Mouse (Mus musculus): Measurements from ENCODE around the gene Ubl3.

Ubl3 gene

GRCm38 (mm10) chr5:148526631-148527030, 26.0 kb downstream of the Ubl3 start:
- no peak for DNase-seq (ENCODE audit: low spot score in 2 of 2)

DNA sequence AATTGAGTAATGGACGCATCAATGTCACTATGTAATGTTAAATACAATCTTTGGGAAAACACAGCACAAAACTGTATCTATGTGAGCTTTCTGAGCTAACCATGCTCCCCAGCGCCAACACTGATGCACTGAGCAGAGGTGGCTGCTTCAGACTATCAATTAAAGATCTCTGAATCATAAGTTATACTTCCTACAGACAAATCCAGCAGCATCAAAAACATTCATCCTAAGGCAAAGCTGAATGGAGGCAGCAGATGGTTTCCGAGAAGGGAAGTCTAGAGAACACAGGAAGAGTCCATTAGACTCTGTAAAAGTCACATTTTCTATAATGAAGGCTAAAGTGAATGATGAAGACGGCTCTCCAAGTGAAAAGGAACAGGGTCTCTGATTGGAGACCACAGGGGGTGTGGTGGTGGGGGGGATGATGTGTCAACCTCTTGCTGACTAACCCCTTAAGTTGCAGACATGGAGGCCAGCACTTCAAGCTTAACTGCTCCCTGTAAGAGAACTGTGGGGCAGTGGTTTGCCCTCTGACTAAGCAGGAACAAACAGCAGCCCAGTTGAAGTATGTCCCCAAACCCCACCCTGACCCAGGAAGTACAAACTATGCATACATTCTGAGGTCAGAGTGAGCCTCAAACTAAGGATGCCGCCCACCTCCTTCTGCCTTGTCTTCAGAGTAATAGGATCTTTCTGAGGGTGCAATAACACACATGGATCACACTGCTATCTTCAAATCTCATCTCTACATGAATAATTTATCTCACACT, 29.2 kb downstream of the Ubl3 start:
- no peak for DNase-seq (ENCODE audit: low spot score in 2 of 2)

DNA sequence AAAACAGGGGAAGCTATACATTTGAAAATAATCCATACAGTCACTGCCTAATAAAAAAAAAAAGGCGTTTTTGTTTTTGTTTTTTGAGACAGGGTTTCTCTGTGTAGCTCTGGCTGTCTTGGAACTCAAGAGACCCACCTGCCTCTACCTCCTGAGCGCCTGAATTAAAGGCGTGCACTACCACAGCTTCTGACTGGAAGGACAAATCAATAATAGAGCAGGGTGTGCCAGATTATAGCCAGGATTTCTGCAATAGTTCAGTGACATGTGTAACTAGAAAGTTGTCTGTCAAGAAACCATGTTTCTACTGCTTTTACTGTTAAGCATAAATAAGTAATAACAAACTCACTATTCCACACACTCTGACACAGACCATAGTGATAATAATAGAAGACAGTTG, 30.2 kb downstream of the Ubl3 start:
- no peak for DNase-seq (ENCODE audit: low spot score in 2 of 2)

DNA sequence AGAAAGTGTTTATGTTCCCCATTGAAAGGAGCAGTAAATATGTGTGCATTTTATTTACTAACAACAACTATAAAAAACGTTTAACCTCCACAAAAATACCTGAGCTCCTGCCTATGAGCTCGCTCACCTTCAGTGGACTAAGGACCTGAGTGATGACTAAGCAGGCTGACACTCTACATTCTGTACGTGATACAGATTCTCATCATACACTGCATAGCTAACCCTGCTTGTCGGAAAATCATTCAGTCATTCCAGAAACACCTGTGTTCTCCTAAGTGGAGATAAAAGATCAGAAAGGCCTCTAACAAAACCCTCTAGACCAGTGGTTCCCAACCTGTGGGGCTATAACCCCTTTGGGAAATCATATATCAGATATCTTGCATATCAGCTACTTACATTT, 35.1 kb downstream of the Ubl3 start:
- DNase-seq (ENCODE audit: low spot score in 2 of 2), result no peak

DNA sequence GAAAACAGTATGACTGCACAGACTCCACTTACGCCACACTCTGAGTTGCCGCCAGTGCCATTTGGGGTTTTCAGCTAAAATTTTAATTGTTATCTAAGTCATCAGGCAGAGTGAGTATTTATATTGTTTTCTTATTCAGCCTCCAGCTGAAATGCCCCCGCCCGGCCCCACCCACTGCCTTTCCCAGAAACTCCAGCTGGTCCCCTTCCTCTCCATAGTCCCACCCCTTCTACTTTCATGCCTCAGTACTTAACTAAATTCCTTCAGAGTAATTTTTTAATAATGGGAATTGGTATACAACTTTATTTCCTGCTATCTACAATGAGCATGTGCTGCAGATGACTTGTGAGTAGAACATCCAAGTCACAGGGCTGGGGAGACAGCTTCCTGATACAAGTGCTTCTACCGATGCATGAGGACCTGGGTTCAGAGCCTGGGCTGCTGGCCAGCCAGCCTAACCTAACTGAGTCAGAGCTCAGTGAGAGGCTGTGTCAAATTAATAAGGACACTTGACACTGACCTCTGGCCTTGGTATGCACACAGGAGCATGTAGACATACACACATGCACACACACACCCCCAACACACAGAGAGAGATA, 40.4 kb downstream of the Ubl3 start:
- DNase-seq (ENCODE audit: low spot score in 2 of 2), result no peak

DNA sequence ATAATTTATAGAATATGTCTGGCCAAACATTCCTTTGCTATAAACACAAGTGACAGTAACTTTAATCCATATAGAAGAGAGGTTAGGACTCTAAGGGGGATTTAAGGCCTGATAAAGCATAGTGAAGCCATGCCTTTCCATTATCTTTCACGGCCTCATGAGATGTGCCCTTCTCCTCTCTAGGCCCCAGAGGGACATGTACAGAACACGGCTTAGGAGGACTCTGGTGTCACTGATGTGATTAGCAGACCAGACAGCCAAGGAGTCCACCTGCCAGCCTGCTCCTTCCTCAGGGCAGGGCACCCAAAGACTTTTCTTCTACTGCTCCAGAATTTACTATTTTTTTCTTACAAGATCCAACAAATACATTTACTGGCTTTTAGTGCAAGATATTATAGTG, 42.3 kb downstream of the Ubl3 start:
- no peak for DNase-seq (ENCODE audit: low spot score in 2 of 2)

DNA sequence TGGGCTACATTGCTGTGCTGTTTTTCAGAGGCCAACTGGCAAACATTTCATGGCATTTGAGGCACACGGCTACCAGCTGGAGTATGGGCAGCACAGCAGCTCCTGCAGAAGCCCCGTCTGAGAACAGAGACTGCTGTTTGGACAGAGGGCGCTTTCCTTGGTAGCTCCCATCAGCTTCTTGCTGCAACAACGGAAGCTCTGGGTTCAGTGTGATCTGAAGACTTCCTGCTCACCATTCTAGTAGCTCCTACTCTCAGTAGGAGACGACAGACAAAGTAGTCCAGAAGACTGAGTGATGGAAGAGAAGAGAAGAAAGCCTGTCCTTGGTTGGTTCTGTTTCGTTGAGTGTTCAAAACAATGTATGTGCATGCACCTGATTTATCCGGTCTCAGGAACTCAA, 42.9 kb downstream of the Ubl3 start:
- DNase-seq (ENCODE audit: low spot score in 2 of 2), result peak in 1 of 2 experiments; percentile 15

DNA sequence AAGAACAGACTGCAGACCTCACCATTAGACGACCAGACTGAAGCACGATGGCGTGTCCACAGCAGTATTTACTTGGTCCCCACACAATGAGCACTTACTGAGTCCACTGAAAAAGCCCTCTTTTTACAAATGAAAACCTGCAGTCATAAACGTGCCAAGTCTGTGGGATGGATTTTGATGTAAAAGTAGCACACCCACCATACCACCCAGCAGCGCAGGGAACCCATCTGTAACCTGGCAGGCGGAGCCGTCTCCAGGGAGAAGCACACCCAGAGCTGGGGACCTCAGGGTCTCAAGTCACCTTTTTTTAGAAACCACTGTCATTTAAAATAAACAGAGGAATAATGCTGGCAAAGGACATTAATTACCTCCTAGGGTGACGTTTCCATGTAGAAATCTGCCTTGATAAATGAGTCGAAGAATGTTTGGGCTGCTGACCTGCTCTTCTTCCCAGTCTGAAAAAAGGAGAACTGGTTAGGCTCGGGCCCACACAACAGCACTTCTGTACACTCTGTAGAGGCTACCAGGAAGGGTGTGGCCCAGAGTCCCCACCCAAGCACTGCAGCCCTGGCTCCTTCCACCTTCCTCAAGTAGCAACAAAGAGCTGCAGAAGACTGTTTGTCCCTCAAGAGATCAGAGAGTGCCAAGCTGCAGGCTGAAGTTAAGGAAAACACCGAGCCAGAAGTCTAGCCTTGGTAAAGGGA, 43.5 kb downstream of the Ubl3 start:
- peak in 1 of 2 experiments; percentile 32 for DNase-seq (ENCODE audit: low spot score in 2 of 2)

- no peak for DNase-seq (ENCODE audit: low spot score in 2 of 2)
Measured at GRCm38 (mm10) chr5:148505381-148505780, 47.2 kb downstream of the Ubl3 start.

- DNase-seq (ENCODE audit: low spot score in 2 of 2), result no peak
Measured at GRCm38 (mm10) chr5:148502237-148502636, 50.4 kb downstream of the Ubl3 start.

GRCm38 (mm10) chr5:148501228-148501957, 51.2 kb downstream of the Ubl3 start:
- DNase-seq (ENCODE audit: low spot score in 2 of 2), result peak; percentile 21 to 22

DNA sequence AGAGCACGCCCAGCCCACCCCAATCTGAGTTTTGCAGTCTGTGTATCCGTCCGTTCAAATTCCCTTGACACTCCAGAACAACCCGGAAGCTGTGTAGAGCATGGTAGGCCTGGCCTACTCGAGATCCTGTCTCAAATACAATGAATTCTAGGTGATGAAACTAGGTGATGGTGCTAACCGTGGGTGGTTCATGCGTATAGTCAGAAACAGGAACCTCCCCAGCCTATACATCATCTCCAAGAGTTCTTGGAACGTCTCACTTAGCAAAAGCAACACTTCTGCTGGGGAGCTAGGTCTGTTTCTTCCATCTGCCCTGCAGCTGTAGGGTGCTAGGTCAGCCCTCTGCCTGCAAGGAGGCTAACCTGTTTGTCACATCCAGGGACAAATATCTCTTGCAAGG, 52.1 kb downstream of the Ubl3 start:
- no peak for DNase-seq (ENCODE audit: low spot score in 2 of 2)

DNA sequence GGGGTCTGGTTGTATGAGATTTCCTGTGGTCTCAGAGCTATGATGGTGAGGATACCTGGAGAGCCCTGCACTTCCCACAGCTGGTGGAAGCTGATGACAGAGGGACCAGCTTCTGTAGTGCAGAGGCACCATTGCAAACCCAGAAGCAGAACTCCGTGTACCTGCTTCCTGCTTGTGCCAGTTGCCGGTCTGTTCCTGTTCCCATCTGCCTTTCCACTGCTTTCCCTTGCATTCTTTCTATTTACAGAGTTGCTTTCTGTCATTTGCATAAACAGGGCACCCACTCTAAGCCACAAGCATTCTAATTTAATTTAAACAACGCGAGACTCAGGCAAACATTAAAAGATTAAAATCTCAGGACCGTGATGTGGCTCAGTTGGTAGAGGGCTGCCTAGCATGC, 53.0 kb downstream of the Ubl3 start:
- no peak for DNase-seq (ENCODE audit: low spot score in 2 of 2)

DNA sequence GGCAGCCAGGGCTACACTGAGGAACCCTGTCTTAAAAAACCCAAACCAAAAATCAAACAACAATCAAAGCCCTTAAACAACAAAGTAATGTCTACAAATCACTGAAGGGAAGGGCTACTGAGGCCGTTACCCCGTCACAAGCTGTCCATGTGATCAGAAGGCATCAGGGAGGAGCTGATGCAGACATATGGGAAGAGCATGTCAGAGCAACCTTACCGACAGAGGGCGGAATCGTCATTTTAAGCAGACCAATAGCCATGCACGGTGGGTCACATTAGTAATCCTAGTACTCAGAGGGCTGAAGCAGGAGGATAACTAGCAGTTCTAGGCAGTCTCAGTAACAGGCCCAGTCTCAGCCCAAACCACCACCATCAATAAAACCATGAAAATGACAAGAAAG, 56.6 kb downstream of the Ubl3 start:
- no peak for DNase-seq (ENCODE audit: low spot score in 2 of 2)

DNA sequence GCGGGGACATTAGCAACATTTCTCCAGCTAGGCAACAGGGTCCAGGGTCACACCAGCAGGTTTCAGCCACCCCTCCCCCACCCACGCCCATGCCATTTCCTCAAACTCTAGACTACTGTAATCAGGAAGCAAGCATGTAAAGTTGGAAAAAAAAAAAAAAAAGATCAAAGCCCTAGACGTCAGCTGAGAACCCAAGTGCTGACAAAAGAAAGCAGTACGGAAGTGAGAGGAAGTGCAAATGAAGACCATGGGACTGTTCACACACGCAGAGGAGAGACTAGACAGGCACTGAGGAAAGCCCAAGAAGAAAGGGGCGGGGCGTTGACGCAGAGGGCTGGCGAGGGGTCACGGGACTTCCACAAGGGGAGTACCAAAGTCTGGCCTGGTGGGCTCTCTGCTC, 57.4 kb downstream of the Ubl3 start:
- peak; percentile 76 to 83 for DNase-seq (ENCODE audit: low spot score in 2 of 2)

GRCm38 (mm10) chr5:148494249-148494648, 58.3 kb downstream of the Ubl3 start:
- no peak for DNase-seq (ENCODE audit: low spot score in 2 of 2)

DNA sequence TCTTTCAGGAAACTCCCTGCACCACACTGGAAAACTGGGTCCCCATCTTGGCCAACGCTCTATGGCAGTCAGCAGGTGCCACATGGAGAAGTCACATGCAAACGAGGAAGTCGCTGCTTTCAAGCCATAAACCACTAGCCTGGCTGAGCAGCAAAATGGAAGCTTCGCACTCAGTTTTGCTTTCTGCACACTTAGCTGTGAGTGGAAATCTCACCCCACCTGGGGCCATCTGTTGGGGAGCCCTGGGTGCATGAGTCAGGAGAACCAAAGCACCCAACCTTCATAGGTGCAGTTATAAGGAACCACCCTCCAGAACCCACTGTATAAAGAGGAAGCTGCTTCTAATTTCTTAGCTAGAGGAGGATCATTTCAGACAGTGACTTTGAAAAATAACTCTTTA, 59.6 kb downstream of the Ubl3 start:
- DNase-seq (ENCODE audit: low spot score in 2 of 2), result peak in 1 of 2 experiments; percentile 61

GRCm38 (mm10) chr5:148490391-148490790, 62.2 kb downstream of the Ubl3 start:
- no peak for DNase-seq (ENCODE audit: low spot score in 2 of 2)

GRCm38 (mm10) chr5:148489724-148490193, 62.8 kb downstream of the Ubl3 start:
- no peak for DNase-seq (ENCODE audit: low spot score in 2 of 2)

DNA sequence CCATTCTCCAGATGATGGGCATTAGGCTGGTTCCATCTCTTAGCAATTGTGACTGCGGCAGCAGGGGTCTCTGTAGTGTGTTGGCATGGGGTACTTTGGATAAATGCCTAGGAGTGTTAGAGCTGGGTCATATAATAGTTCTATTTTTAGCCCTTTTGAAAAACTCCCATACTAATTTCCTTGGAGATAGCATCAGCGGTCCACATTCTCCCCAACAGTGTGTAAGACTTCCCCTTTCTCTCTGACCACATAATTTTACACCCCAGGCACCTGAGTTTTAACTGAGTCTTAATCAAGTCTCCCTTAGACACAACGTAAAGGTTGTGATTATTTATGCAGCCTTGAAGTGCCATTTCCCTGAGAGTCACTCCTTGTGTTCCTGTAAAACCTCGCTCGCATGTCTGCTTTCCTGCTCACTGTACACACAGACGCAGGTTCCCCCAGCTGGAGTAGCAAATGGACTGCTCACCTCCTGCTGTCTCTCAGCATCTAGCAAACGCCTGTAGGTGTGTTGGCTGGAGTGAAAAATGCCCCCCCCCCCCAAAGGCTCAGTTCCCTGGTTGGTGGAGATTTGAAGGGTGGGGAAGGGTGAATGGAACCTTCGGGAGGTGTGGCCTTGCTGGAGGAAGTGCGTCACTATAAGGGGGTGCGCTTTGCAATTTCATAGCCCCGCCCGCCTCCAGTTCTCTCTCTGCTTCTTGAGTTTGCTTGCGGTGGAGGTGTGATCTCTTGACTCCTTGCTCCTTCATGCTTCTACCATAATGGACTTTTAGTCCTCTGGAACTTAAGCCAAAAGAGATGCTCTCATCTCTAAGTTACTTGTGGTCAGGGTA, 63.5 kb downstream of the Ubl3 start:
- peak; percentile 88 to 92 for DNase-seq (ENCODE audit: low spot score in 2 of 2)

- peak; percentile 11 to 35 for DNase-seq (ENCODE audit: low spot score in 2 of 2)
Measured at GRCm38 (mm10) chr5:148486202-148486601, 66.4 kb downstream of the Ubl3 start.

Measured in natural killer cell, adult 2 months (primary cell).